Mouse (Mus musculus): ENCODE results near the gene Mrm2. TPM values are rescaled to one million over a fixed set of nuclear protein-coding genes. Genes with fewer than 3 reads are reported as not detected.

Mrm2 gene
- total RNA-seq, 2 experiments from 2014 or later, result 6.9 to 7.2 TPM

Other genes with a start within 250 kb of the Mrm2 start
- 1 to 10 TPM; 7.5 to 7.6 TPM for gene Mad1l1, start 10.3 kb downstream of the Mrm2 start, total RNA-seq (2021)
- 1 to 10 TPM; 5.3 to 6.5 TPM for gene Nudt1, start 10.2 kb downstream of the Mrm2 start, total RNA-seq (2021)
- gene Snx8, start 57.4 kb upstream of the Mrm2 start, total RNA-seq (2021), result 1 to 10 TPM; 7.4 to 7.6 TPM
- 10 to 100 TPM; 76.8 to 79.2 TPM for gene Eif3b, start 87.4 kb upstream of the Mrm2 start, total RNA-seq (2021)
- gene Gm4869, start 113.7 kb upstream of the Mrm2 start, total RNA-seq (2021), result not detected
- gene Chst12, start 173.7 kb upstream of the Mrm2 start, total RNA-seq (2021), result 1 to 10 TPM; 4.6 to 5.9 TPM
- not detected for gene Grifin, start 233.2 kb upstream of the Mrm2 start, total RNA-seq (2021)